Mouse (Mus musculus) granulocyte monocyte progenitor cell, adult 5-6 weeks (primary cell): ENCODE measurements around the gene Zan. TPM values are rescaled to one million over a fixed set of nuclear protein-coding genes. Genes with fewer than 3 reads are reported as not detected.
A peak's percentile ranks its signal among the peaks of the same experiment; 100 is the strongest.

Source experiments
- ATAC-seq: replicated peaks from 2 replicates; pipeline ENCODE4 v1.8.0; 2016; ENCODE audit warnings: mild to moderate bottlenecking, moderate TSS enrichment, inconsistent platforms; ENCODE audit not compliant: poor library complexity, severe bottlenecking
- total RNA-seq, 2 experiments: library from RNA; stranded (forward) in 1 of 2; stranded (reverse) in 1 of 2; fragments of 200-712, 200-1000 nt in 1 of 2; fragments of >200 nt in 1 of 2; fragmentation: Nextera tagmentation in 1 of 2; gene quantifications; 2 replicates each; pipeline ENCODE4 v1.2.3; 2014 to 2017

The Zan gene
- 0.66 and 4.7 TPM in 2 replicates for total RNA-seq (2014; fragmentation: Nextera tagmentation)
- total RNA-seq (2017), result 0.04 and 0.05 TPM in 2 replicates

DNA sequence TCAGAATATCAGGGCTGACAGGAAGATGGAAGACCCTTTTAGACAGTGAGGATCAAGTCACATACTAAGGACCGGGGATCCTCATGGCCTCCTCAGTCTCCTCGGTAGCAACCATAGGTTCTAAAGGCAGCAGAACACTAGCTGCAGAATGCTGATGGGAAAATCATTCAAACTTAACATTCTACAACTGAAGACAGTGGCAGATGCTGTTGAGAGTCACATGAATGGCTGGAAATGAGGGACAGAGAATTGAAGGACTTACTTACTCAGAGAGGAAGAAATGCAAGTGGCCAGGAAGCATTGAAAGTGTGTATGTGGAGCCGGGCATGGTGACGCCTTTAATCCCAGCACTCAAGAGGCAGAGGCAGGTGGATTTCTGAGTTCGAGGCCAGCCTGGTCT lies at the start of gene Zan:
Zan (minus strand) TSS at position 101 of the 400 bp plus-strand sequence.
- ATAC-seq, result no peak

DNA sequence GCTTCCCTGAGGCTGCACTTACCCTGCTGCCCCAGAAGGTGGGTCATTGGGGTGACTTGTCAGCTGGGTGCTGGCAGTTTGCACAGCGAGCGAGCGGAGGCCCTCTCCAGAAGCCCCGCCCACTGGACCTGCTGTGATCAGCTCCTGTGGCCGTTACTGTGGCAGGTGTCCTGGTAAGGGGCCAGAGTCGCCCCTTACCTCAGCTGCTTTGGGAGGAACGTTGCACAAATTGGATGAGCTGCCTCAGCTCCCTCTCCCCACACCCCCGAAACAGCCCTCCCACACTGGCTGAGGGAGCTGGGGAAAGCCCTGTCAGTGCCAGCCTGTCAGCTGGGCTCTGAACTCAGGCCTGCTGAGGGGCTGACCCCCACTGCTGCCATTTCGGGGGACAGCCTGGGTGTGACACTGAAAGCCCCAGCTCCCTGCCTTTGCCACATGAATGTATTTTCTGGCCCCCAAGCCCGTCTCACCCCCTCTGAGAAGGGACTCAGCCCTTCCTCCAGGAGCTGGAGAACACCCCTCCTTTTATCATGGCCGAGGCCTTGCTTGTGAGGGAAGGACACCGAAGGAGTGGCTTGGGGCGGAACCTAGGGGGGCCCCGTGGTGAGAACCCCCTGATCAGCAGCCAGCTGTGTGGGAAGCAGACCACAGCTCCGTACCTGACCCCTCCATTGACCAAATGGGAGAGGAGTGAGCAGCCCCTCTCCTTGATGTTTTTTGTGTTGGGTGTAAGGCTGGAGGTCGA lies 49.5 kb upstream of the Zan start:
- peak; percentile 40 for ATAC-seq

DNA sequence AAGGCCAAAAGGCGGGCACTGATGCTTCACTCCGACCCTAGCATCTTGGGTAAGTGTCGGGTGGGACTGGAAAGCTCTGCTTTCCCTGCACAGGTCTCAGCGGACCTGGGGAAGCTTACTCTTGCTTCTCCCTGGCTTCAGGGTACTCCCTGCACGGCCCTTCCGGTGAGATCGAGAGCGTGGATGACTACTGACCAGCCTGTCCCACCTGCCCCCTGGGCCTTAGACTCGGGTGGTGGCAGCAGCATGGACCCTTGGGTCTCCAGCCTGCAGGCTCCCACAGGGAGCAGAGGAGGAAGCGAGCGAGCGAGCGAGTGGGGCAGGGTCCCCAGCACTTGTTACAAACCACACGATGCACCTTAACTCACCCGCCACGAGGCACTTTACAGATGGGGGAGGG lies 48.6 kb upstream of the Zan start:
- ATAC-seq, result no peak

DNA sequence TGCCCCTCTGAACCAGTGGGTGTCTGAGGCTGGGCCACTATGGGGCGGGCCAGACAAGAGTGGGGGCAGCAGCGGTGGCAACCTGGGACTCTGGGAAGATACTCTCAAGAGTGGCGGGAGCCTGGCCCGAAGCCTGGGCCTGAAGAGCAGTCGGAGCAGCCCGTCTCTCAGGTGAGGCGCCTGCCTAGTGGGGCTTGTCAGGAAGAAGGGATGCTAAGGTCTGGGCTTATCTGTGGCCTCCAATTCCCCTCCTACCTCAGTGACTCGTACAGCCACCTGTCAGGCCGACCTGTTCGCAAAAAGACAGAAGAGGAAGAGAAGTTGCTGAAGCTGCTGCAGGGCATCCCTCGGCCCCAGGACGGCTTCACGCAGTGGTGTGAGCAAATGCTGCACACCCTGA lies 47.8 kb upstream of the Zan start:
- no peak for ATAC-seq

DNA sequence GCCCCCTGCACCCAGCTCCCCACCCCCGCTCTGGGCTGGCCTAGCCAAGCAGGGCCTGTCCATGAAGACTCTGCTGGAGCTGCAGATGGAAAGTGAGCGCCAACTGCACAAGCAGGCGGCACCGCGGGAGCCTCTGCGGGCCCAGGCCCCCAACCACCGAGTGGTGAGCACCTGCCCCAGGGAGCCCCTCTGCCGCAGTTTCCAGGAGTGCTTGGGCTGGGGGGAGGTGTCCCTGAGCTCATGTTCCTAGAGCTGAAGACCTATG lies 47.3 kb upstream of the Zan start:
- no peak for ATAC-seq

DNA sequence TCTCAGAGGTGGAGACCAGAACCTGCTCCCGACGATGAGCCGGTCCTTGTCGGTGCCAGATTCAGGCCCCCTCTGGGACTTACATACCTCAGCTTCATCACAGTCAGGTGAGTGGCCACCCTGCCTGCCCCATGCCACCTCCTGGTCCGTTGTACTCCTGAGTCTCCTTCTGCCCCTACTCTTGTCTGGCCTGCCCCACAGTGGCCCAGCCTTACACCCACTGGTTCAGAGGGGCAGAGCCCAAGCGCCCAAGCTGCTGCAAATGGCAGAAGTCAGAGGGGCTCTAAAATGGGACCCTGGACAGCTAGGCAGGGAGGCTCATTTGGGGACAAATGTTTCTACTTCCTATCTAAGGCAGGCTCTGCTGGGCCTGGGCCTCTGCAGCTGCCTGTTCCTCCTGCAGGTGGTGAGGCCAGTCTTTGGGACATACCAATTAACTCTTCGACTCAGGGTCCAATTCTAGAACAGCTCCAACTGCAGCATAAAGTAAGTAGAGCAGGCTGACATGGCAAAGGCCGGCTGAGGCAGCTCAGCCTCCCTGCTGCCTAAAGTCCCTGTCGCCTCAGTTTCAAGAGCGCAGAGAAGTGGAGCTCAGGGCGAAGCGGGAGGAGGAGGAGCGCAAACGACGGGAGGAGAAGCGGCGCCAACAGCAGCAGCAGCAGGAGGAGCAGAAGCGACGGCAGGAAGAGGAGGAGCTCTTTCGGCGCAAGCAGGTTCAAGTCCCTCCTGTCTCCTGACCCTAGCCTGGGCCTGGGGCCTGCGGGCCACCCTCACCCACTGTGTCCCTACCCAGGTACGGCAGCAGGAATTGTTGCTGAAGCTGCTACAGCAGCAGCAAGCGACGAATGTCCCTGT lies 46.8 kb upstream of the Zan start:
- ATAC-seq, result no peak

DNA sequence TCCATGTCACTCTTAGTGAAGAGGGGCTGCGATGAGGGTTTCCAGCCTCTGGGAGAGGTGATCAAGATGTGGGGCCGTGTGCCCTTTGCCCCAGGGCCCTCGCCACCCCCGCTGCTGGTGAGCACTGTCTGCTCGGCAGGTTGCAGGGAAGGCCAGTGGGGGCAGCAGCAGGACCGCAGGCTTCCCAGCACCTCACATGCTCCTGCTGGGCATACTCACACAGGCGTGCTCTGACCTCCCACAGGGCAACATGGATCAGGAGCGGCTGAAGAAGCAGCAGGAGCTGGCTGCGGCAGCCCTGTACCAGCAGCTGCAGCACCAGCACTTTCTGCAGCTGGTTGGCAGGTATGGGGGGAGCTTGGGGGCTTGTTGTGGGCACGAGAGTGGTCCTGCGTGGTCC lies 45.8 kb upstream of the Zan start:
- ATAC-seq, result no peak

DNA sequence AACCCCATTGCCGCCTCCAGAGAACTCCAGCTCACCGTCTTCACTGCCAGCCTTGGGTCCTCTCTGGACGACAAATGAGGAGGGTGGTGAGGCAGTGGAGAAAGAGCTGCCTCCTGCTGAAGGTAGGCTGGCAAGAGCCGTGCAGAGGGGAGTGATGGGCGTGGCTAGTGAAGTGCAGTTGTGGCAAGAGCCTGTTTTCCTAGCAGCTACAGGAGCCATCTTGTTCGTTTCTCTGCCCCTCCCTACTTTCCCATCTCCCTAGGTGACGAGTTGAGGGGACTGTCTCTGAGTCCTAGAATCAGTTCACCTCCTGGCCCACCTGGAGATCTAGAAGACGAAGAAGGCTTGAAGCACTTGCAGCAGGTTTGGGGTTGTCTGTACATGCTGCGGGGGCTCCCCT lies 45.0 kb upstream of the Zan start:
- no peak for ATAC-seq

DNA sequence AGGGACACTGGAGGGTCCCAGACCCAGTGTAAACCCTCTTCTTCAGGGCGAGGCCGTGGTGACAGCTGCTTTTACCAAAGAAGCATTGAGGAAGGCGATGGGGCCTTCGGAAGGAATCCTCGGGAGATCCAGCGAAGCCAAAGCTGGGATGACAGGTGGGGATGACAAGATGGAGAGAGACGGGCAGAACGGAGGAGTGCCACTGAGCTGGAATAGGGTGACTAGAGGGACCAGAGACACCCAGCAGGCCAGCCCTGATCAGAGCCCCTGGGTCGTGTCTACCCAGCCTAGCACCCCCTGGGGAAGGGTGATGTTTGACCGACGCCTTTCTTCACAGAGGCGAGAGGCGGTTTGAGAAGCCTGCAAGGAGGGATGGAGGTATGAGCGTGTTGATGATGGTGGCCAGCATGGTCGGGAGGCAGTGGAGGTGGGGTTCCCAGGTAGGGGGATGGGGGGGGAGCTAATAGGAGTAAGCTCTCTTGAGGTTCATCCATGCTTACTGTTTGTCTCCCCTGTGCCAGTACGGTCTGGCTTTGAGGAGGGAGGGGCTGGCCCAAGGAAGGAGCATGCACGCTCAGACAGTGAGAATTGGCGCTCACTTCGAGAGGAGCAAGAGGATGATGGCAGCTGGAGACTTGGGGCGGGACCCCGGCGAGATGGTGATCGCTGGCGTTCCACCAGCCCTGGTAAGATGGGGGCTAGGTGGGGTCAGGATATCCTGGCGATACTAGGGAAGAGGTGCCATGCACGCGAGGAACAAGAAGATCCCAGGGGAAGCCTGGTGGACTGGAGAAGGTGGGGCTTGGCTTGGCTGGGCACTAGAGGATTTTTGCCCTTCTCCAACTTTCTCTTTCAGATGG lies 43.1 kb upstream of the Zan start:
- no peak for ATAC-seq

DNA sequence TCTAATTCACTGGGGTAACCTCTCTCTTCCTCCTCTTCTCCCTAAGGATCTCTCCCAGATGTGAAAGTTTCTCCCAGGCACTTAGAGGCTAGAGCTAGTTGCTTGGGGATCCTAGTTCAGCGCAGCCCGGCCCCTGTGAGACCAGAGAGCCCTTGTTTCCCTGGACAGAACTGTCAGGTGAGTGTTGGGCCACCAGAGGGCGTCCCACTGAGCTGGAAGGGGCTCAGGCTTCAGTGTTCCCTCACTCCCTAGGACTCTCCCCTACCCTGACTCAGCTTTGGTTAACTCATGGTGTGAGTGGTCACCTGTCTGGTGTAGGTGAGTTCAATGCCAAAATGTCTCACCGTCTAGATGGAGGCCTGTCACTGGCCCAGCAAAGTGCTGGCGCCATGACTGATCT lies 41.6 kb upstream of the Zan start, which contains the start of gene Gigyf1:
Gigyf1 (plus strand) TSS at position 113 of the 400 bp plus-strand sequence.
- peak; percentile 68 for ATAC-seq

DNA sequence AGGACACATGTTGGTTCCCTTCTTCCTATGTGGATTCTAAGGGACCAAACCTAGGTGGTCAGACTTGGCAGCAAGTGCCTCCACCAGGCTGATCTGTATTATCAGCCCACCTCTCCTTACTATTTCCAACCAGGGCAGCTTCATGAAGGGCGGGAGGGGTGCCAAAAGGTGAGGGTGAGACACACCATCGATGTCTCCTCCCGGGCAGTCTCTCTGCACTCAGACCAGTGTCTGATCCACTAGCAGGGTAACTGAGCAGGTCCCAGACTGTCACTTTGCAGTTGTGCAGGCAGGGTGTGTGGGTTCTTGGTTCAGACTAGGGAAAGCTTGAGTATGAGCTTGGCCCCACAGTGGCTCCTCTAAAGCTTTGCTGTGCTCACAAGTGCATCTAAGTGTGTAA lies 37.9 kb upstream of the Zan start:
- ATAC-seq, result no peak

DNA sequence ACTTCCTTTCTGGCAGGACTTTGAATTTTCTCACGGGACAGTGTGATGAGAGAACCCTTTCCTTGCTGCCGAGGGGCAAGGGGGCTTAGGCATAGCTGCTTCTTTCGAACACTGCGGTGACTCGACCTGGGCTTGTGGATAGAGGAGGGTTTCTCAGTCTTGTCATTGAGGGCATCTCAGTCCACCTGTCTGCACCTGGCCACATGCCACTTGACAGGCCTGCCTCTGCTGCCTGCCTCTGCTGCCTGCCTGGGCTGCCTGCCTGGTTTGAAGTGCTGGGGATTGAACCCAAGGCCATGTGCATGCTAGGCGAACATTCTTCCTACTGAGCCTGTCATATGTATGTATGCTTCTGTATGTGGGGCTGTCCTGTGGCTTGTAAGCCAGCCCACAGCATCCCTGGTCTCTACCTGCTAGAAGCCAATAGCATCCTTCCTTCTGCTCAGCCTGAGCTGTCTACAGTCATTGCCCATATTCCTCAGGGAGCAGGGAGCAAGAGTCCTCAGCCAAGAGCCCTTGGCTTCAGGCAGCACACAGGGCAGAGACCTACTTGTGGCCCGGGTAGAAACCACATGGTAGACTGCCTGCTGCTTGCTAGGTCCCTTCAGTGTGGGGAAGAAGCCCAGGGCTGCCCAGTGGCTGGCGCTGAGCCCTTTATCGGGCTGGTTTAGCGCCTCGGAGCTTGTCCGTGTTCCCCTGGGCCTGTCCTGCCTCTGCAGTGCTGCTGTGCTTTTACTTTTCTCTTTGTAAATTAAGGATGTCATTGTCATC lies 37.3 kb upstream of the Zan start:
- no peak for ATAC-seq

DNA sequence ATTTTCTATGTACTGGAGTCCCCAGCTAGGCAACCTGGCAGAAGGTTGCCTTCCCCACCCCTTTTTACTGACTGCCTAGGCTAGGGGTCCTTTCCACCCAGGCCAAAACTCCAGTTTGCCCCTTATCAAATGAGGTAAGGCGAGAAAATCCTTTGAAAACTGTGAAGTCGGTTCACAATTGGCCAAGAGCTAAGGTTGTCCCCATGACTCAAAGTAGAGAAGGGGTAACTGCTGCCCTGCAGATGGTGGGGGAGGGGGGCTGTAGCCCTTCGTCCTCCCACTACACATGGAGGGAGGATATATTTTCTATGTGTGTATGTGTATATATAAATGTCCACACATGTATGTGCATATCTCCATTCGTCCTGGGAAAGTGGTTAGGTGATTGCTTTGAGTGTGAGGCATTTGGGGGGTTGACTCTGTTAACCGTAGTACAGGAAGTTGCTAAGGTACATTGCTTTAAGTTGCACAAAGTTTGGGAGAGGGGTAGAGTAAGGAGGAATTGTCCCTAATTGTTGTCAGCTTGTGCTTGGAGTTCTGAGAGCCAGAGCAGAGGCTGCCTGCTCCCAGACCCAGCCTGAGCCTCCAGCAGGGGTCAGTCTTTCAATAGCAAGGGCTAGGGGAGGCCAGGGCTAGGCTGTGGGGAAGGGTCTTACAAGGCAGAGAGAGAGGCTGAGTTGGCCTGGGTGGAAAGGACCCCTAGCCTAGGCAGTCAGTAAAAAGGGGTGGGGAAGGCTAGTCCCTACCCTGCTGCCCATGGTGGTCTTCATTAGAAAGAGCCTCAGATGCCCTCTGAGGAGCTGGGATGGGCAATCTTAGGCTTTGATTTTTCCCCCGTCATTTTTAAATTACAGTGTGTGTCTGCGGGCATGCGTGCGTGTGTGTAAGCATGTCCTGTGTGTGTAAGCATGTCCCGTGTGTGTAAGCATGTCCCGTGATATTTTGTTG lies 36.3 kb upstream of the Zan start:
- no peak; the same call in 1 of the 2 replicates for ATAC-seq

DNA sequence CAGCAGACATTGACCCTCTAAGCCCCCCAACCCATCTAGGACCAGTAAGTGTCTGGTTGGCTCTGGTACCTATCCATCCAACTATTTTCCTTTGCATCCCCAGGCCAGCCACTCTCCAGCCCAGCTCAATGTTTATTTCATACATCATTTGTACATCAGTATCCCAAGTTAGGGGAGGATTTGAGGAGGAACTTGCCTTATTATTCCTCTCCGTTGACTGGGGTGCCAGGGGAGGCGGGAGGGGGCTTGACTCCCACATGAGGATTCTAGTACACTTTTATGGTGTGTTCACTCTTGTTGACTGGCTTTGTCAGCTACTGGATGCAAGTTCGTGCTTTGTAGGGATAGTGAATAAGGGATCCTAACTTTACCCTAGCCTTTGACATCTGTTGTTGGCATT lies 34.8 kb upstream of the Zan start:
- no peak for ATAC-seq

DNA sequence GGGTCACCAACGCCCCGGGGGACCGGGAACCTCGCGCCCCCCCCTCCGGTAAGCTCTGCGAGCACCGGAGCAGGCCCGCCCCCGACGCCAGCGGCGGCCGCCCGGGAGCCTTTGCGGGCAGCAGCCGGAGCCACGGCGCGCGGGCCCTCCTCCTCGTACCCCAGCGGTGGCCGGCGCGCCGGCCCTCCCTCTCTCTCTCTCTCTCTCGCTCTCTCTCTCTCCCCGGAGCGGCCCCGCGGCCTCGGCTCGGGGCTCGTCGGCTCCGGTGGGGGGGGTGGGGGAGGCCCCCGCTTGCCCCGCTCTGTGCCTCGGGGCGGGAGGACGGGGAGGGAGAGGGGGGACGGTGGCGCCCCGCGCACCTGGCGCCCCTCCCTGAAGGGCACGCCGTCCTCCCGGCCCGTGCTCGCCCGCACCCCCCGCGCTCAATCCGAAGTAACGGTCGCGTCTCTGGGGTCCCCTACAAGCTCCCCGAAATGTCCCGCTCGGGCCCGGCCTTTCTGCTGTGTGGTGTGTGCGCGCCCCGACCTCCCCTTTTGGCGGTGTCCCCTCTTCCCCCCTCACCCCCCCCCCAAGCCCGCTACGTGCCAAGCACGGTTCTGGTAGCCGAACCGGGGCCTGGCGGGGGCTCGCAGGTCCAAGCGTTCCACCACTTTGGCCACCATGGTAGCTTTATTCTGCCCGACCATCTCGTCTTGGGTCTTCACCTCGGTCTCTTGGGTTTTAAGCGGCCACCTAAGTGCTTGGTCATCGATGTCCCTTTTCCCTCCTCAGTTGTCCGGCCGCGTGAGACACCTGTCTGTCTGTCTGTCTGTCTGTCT lies 33.9 kb upstream of the Zan start:
- ATAC-seq, result peak; percentile 10; the same call in 1 of the 2 replicates

DNA sequence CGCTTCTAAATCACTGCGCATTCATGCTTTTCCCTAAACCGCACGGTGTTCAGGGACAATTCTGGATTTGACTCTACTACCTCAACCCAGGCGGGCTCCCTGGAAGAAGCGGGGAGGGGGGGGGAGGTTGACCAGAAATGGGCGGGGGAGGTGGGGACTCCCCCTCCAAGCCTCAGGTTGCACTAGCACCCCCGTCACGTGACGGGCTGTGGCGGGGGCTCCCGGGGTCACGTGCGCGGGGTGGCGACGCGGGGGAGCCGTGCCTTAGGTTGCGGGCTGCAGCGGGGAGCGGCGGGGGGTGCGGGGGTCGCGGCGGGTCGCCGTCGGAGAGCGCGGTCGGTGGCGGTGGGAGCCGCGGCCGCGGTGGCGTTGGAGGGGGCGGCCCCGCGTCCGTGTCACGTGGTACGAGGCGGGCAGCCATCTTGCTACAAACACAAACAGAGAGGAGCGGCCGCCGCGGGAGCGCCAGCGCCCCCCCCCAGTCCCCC lies 33.2 kb upstream of the Zan start:
- peak; percentile 52 for ATAC-seq

DNA sequence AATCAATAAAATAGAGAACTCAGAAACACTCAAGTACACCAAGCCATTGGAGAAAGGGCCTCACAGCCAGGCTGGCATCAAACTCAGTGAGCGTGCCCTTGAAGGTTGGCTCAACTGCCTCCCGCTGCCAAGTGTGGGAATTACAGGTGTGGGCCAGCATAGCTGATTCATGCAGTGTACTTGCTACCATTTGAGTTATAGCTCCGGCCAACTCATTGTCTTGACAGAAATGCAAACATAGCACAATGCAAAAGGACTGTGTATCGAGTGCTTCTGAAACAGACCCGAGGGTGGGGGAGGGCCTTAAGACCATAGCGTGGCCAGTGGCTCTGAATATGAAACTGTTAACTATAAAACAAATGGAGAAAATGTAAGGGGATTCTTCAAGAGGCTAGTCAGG lies 27.2 kb upstream of the Zan start:
- ATAC-seq, result no peak

DNA sequence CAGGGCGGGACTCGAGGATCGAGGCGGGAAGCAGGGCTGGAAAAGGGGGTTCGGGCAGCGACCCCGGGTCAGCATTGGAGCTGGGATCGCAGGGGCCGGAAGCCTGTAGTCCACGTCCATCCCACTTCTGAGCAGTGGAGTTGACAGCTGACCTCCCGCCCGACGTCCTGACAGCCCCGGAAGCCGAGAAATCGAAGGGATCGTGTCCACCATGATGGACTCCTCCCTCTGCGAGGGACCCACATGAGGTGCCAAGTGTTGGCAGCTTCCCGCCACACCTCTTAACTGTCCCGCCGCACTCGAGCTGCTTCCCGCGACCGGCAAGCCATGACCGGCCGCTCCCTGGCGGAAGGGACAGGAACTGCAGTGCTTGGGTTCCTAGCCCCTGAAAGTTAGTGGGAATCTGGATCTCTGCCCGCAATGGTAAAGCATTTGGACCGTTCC lies 25.8 kb upstream of the Zan start:
- peak; percentile 80 for ATAC-seq
